9 mouse cellular contexts compared by ENCODE assay signal in the genomic region with DNA sequence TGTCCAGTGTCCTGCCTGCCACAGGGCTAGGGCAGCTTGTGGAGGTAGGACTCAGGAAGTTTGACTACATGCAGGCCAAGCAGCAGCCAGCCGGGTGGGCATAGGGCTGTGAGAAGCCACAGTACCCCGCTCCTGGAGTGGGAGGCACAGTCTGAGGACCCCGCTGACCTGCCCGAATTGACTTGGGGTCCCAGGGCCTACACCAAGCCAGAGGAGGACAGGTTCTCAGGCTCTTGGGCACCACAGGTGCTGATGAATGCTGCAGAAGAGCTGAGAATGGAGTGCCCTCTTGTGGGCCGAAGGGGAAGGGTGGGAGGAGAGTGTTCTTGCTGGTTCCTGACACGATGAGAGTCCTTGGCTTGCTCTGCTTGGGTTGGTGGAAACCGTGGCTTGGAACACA. TPM values are rescaled to one million over a fixed set of nuclear protein-coding genes. Genes with fewer than 3 reads are reported as not detected.
A peak's percentile ranks its signal among the peaks of the same experiment; 100 is the strongest.
DNase-seq lines count a peak whose midpoint lies in the region; ATAC-seq lines count a peak whose summit lies in the region.
"Had no signal": no experiment of that assay in that cellular context is flagged by ENCODE, and none has a peak within 500 bp of the region (broad histone marks: within the 10 kb centered on the region; RNA-seq: fewer than 3 reads in every experiment).

No protein-coding gene starts in this region.

- H3K36me3 ChIP-seq in limb, embryonic 13.5 days, result no peaks in the 10 kb centered on the region
- H3K36me3 ChIP-seq: liver, embryonic 15.5 days had no signal

- no peak overlapping the region for H3K27ac ChIP-seq in limb, embryonic 13.5 days
- H3K27ac ChIP-seq: liver, embryonic 15.5 days had no signal

- peak; percentile 51; the same call in 1 of the 2 replicates for ATAC-seq in limb, embryonic 13.5 days (ENCODE audit: low FRiP score, low read depth)

- no peak overlapping the region for H3K9ac ChIP-seq in limb, embryonic 13.5 days
- H3K9ac ChIP-seq: liver, embryonic 15.5 days had no signal

- H3K27me3 ChIP-seq in limb, embryonic 13.5 days, result no peaks in the 10 kb centered on the region
- H3K27me3 ChIP-seq: liver, embryonic 15.5 days had no signal

- no peak overlapping the region for H3K4me2 ChIP-seq in limb, embryonic 13.5 days (replicated peaks)
- H3K4me2 ChIP-seq: liver, embryonic 15.5 days had no signal

- no peaks in the 10 kb centered on the region for H3K4me1 ChIP-seq in limb, embryonic 13.5 days
- H3K4me1 ChIP-seq: liver, embryonic 15.5 days had no signal

- H3K4me3 ChIP-seq in limb, embryonic 13.5 days, result no peak overlapping the region
- H3K4me3 ChIP-seq: liver, embryonic 15.5 days had no signal

- no peaks in the 10 kb centered on the region for H3K9me3 ChIP-seq in limb, embryonic 13.5 days
- H3K9me3 ChIP-seq: liver, embryonic 15.5 days had no signal

- peak; percentile 1 for DNase-seq in cerebellum, adult 9-10 months
- DNase-seq in cerebellum, adult 18-20 months, result no peak
- peak; percentile 13 to 18 for DNase-seq in right cerebral cortex, adult 2 months (ENCODE audit: low spot score in 2 of 2)
- no peak for DNase-seq in right cerebral cortex, postnatal 4 days
- peak; percentile 30 for DNase-seq in kidney, adult 18-20 months
- DNase-seq in natural killer cell, adult 2 months (ENCODE audit: low spot score in 2 of 2), result no peak
- DNase-seq in heart, postnatal 4 days, result no peak

- WGBS in limb, embryonic 13.5 days, result 63% methylated on average over 7 of the region's 7 CpGs

RNA-seq across cellular contexts. Expression of a gene that starts 39.8 kb away (rescaled TPM):
- polyA plus RNA-seq in limb, embryonic 13.5 days (2015; fragmentation: Nextera tagmentation; extraction: Ambion mirVana), result not detected in 2 replicates
- not detected for total RNA-seq in heart, postnatal 4 days (2021)
- polyA plus RNA-seq: liver, embryonic 15.5 days had no signal

Comparison
In these comparisons a context has a peak if more than half of its experiments do, and no peak if none do; other contexts are left out.
1. DNase-seq: peak in cerebellum, adult 9-10 months (single experiment), right cerebral cortex, adult 2 months (2 of 2) and kidney, adult 18-20 months (single experiment); none in cerebellum, adult 18-20 months (0 of 2), right cerebral cortex, postnatal 4 days (single experiment), natural killer cell, adult 2 months (0 of 2) and heart, postnatal 4 days (single experiment).